Mouse (Mus musculus): ENCODE measurements around the gene Thumpd1. TPM values are rescaled to one million over a fixed set of nuclear protein-coding genes. Genes with fewer than 3 reads are reported as not detected.

The Thumpd1 gene
- 66.9 TPM for polyA plus RNA-seq (2014; fragmentation: Illumina TruSeq; extraction: RNeasy Lipid Tissue Mini Kit (QIAGEN cat#74804); ENCODE audit: low read depth, low replicate concordance)

DNA sequence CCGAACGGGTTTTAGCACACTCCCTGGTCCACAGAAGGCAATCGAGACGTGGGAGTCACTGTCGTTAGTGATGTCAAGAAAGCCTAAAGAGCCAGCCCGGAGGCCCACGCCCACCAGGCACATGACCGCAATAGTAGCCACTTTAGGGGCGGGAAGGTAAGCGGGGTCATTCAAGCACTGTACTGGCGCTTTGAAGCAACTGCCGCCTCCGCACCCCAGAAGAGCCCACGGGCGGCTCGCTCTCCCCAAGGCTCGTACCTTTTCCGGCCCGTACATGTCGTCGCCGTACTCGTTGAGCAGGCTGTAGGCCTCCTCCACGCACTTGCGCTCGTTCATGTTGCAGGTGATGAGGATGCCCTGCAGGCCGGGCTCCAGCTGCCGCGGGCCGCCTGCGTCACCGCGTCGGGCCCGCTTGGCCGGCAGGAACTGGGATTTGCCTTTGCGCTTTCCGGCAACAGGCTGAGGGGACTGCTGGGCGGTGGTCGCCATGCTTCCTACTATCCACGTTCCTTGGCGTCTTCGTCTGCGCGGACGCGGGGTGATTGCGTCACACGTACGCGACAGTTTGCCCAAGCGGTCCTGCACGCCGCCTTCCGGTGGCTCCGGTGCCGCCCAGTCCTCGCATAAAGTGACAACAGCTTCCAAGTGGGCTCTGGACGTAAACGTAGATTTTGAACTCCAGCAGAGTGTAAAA is at the start of gene Thumpd1:
Gene Thumpd1 (minus strand): TSS at position 546 of the 694 bp plus-strand sequence.

DNA sequence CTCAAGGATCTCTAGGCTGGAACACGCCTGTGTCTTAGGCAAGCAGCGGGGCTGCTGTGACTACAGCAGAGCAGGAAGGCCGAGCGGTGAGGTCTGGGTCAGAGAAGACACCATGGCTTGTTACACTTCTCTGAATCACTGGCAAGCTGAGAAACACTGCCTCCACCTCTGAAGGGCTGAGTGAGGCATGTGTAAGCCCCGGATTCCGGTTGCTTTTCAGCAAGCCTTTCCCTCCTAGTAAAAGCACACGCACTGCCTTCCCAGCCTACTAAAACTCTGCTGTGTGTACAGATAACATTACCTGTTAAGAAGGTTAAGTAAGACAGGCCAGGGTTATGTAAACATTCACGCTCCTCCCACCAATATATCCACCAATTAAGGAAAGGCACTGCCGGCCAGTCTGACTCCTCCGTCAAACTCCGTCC is 39.9 kb upstream of the Thumpd1 start, which contains the start of gene Acsm3:
Gene Acsm3 (plus strand): TSS at position 397 of the 425 bp plus-strand sequence.

DNA sequence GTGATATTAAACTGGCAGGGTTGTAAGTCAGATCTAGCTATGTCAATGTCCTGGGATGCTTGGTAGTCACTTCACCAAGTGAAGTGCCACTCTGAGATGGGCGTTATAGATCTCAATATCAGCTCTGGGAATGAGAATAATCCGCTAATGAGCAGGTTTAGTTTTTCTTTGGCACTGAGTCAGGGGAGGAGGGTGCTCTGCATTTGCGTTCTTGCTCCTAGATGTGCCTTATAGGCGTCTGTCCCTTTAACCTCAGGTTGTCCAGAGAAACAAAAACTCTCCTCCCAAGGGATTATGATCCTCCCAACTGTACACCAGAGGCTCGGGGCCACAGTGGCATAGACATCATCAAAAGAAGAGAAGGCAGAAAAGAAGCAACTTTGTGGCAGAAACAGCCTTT is 30.9 kb downstream of the Thumpd1 start, which contains the start of gene Acsm4:
Gene Acsm4 (plus strand): TSS at position 301 of the 400 bp plus-strand sequence.

Other genes starting within 250 kb of the Thumpd1 start
- gene Umod, start 241.5 kb downstream of the Thumpd1 start, polyA plus RNA-seq (2014; fragmentation: Illumina TruSeq; extraction: RNeasy Lipid Tissue Mini Kit (QIAGEN cat#74804); ENCODE audit: low read depth, low replicate concordance) = not detected
- 1.1 TPM for gene Acsm5, start 201.3 kb downstream of the Thumpd1 start, polyA plus RNA-seq (2014; fragmentation: Illumina TruSeq; extraction: RNeasy Lipid Tissue Mini Kit (QIAGEN cat#74804); ENCODE audit: low read depth, low replicate concordance)
- not detected for gene Pdilt, start 197.3 kb downstream of the Thumpd1 start, polyA plus RNA-seq (2014; fragmentation: Illumina TruSeq; extraction: RNeasy Lipid Tissue Mini Kit (QIAGEN cat#74804); ENCODE audit: low read depth, low replicate concordance)
- not detected for gene Acsm2, start 166.5 kb downstream of the Thumpd1 start, polyA plus RNA-seq (2014; fragmentation: Illumina TruSeq; extraction: RNeasy Lipid Tissue Mini Kit (QIAGEN cat#74804); ENCODE audit: low read depth, low replicate concordance)
- gene Acsm1, start 113.8 kb downstream of the Thumpd1 start, polyA plus RNA-seq (2014; fragmentation: Illumina TruSeq; extraction: RNeasy Lipid Tissue Mini Kit (QIAGEN cat#74804); ENCODE audit: low read depth, low replicate concordance) = not detected
- not detected for gene Acsm4, start 30.8 kb downstream of the Thumpd1 start, polyA plus RNA-seq (2014; fragmentation: Illumina TruSeq; extraction: RNeasy Lipid Tissue Mini Kit (QIAGEN cat#74804); ENCODE audit: low read depth, low replicate concordance)
- gene Acsm3, start 40.1 kb upstream of the Thumpd1 start, polyA plus RNA-seq (2014; fragmentation: Illumina TruSeq; extraction: RNeasy Lipid Tissue Mini Kit (QIAGEN cat#74804); ENCODE audit: low read depth, low replicate concordance) = 137 TPM
- gene Rexo5, start 73.2 kb upstream of the Thumpd1 start, polyA plus RNA-seq (2014; fragmentation: Illumina TruSeq; extraction: RNeasy Lipid Tissue Mini Kit (QIAGEN cat#74804); ENCODE audit: low read depth, low replicate concordance) = 14.9 TPM
- 24.7 TPM for gene Eri2, start 73.3 kb upstream of the Thumpd1 start, polyA plus RNA-seq (2014; fragmentation: Illumina TruSeq; extraction: RNeasy Lipid Tissue Mini Kit (QIAGEN cat#74804); ENCODE audit: low read depth, low replicate concordance)
- gene Lyrm1, start 175.1 kb upstream of the Thumpd1 start, polyA plus RNA-seq (2014; fragmentation: Illumina TruSeq; extraction: RNeasy Lipid Tissue Mini Kit (QIAGEN cat#74804); ENCODE audit: low read depth, low replicate concordance) = 15.5 TPM
- gene Dcun1d3, start 175.5 kb upstream of the Thumpd1 start, polyA plus RNA-seq (2014; fragmentation: Illumina TruSeq; extraction: RNeasy Lipid Tissue Mini Kit (QIAGEN cat#74804); ENCODE audit: low read depth, low replicate concordance) = 24.4 TPM

Measured in adrenal gland, adult 10 weeks (tissue).